Mouse (Mus musculus): Measurements from ENCODE around the gene Tmem178b.

DNA sequence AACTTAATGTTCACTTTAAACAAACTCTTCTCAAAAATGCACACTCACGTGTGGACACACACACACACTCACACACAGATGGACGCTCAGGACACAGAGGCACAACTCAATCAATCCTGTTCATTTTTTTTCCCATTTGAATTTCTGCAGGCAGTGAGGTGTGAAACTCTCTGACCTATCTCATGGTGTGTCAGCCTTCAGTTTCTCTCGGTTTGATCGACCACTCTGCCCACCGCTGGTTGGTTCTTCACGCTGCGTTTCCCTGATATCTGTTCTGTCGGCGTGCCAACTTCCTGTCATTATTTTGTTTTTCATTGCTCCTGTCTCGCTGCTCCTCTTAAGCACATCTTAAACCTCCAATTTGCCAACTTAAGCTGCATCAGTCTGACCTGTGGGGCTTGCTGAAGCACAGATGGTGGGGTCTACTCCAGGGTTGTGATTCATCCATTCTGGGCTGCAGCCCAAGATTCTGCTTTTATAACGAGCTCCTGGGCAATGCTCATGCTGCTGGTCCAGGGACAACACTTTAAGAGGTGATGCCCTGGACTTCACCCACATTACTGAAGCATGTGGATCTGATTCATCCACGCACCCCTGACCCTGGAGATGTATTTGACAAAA is 250.1 kb downstream of the Tmem178b start:
- TF ChIP-seq REST (IDR thresholded peaks at IDR 0.05; ENCODE audit: insufficient read depth, insufficient read length) (no peak), POLR2A (IDR thresholded peaks at IDR 0.05; ENCODE audit: insufficient read length, low read depth) (no peak), MYOD1 (IDR thresholded peaks at IDR 0.05; ENCODE audit: control insufficient read depth in 1 of 3, insufficient read length in 2 of 3, low read depth in 2 of 3) (no peak), SRF (IDR thresholded peaks at IDR 0.05; ENCODE audit: control insufficient read depth, insufficient read length, low read depth) (no peak), TCF12 (IDR thresholded peaks at IDR 0.05; ENCODE audit: insufficient read depth, poor library complexity, severe bottlenecking) (no peak), POLR2AphosphoS2 (IDR thresholded peaks at IDR 0.05; ENCODE audit: insufficient read length, low read depth) (no peak), MAX (IDR thresholded peaks at IDR 0.05; ENCODE audit: low read depth) (no peak)

Data from myocyte (in vitro differentiated cells).